Mouse (Mus musculus) cerebellum, adult 8-10 months (tissue): ENCODE data around the gene Elavl2.

Source experiments
- DNase-seq: peaks from one replicate; pipeline ENCODE4 v3.0.0; 2022

Gene Elavl2

GRCm38 (mm10) chr4:91400423-91400822 lies at the start of gene Elavl2:
TSS of gene Elavl2 (minus strand) at chr4:91400785.
- DNase-seq: no peak

DNA sequence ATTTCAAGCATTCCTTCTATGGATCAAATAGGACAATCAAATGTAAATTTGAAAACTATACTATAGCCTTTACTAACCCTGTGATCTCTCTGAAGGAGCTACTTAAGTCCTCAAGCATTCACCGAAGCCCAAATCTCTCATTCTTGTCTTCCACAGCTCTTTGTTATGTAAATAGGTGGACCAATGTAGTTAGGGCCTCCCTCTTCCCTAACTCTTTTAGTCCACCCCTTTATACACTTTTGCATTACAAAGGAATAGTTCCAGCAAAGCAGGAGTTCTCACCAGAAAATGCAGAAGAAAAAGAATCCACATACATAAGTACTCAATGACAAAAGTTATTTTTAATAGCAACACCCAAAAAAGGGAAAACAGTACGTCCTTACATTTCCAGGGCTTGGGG lies 47.3 kb upstream of the Elavl2 start:
- no peak for DNase-seq

DNA sequence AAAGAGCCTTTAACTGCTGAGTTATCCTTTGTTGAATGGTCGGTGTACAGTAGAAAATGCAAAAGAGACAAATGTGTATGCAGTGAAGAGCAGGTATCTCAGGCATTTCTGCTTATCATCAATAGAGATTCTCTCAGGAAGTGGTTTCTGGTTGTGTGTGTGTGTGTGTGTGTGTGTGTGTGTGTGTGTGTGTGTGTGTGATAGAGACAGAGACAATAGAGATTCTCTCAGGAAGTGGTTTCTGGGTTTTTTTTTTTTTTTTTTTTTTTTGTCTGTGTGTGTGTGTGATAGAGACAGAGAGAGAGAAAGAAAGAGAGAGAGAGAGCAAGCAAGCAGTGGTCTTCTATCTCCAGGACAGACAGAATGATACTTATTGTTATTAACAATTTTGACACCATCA lies 15.0 kb upstream of the Elavl2 start:
- no peak for DNase-seq

DNA sequence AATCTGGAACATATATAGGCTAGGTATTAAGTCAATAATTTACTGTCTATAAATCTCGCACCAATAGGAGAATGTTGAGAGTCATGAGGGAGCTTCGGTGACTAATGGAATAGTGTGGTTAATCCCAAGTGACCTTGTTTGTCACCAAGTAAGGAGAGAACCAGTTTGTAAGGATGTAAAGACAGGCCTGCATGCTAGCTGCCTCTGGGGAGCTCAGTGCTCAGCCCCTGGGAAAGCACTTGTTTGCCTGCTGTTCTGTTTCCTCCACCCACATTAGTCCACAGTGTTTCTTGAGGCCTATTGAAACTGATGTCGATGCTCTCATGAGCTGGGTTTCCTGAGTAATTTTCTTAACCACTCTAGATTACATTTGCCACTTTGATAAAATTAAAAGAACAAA lies 4.5 kb upstream of the Elavl2 start:
- no peak for DNase-seq

GRCm38 (mm10) chr4:91399510-91400196 lies 932 bp downstream of the Elavl2 start:
- no peak for DNase-seq

DNA sequence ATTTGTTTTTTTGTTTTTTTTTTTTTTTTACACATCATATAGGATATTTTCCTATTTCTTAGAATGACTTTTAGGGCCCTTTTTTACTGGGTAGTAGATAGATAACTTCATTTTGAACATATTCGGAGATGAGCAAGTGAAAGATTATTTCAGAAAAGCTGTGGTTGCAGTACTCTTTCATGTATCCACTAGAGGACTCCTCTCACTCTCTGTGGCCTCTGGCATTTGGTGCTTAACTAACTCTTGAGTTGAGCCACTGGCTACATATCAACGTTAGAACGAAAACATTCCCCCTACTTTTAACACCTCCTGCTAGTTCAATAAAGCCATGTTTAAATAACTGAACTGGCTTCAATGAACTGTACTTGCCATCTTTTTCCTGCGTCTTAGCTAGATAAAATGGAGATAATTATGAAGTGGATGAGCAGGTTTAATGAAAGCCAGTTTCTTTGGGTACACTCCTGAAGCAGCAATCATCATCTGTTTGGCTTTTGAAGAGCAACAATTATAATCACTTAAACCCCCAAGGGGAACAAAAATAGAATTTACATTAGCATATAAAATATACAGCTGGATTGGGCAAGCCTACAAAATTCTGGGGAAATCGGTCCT lies 8.5 kb downstream of the Elavl2 start:
- no peak for DNase-seq

DNA sequence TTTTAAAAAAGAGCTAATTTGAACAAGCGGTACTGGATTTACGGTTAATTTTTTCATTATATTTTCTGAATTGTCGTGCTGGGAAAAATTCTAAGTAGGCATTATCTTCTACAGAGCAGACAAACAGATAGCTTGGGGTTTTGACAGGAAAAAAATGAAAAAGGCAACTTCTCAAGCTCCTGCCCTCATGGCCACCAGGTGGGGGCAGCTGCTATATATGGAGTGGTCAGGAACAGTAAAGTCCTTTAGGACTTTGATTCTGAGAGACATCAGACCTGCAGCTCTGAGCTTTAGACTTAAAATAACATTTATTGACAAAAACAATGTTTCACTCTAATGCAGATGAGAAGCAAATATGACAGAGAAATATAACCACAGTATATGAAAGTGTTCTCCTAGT lies 12.9 kb downstream of the Elavl2 start:
- no peak for DNase-seq

- DNase-seq: no peak
These were observed 19.4 kb downstream of the Elavl2 start for GRCm38 (mm10) chr4:91381201-91381627.

DNA sequence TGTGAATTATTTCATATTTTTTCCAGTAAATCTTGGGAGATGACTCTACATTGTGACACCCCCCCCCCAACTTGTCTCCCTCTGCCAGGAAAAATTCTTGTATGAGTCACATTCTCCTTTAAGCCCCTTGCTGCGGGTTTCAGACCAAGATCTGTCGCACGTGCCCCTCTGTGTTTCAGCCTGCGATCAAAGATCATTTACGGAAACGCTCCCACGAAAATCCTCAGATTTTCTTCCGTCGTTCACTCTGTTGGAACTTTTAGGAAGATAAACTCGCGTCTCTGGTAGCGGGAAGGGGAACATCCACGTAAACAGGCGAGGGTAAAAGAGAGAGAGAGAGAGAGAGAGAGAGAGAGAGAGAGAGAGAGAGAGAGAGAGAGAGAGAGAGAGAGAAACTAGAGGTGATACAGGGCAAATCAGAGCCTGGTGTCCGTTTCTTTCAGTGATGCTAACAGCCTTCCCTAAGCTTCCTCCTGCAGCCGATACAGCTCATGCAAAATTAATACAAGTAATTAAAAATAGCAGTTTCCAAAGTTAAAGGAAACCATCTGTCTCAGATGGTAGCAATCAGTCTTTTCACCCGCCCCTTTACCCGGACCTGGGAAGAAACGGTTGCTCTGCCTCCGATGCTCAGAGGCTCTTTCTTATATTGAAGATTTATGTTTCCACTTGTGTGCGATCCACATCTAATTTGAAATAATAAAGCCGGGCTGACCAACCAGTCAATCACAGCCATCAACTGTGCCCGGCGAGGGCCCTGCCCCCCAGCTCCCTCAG lies 20.1 kb downstream of the Elavl2 start:
- DNase-seq: no peak

DNA sequence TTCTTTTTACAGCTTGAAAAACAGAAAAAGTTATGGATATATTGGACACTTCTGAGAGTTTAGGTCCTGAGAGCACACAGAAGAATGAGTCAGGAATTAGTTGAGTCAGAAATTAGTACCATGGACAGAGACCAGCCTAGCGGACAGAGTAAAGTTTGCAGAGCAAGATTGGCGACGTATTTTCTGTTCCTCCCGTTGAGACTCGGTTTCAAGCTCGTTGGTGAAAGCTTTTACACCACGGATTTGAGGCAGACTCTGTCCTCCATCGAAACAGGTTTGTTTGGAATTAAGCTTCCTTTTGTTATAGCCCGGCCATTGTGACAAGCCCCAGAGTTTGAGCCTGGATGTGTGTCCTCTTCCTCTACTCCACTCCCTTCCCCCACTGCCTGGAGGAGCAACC lies 21.0 kb downstream of the Elavl2 start:
- no peak for DNase-seq

GRCm38 (mm10) chr4:91376317-91376910 lies 24.2 kb downstream of the Elavl2 start:
- DNase-seq: peak; percentile 96

GRCm38 (mm10) chr4:91375372-91375687 lies 25.3 kb downstream of the Elavl2 start:
- peak; percentile 28 for DNase-seq

GRCm38 (mm10) chr4:91374571-91375371 lies 25.8 kb downstream of the Elavl2 start:
- DNase-seq: peak; percentile 29

DNA sequence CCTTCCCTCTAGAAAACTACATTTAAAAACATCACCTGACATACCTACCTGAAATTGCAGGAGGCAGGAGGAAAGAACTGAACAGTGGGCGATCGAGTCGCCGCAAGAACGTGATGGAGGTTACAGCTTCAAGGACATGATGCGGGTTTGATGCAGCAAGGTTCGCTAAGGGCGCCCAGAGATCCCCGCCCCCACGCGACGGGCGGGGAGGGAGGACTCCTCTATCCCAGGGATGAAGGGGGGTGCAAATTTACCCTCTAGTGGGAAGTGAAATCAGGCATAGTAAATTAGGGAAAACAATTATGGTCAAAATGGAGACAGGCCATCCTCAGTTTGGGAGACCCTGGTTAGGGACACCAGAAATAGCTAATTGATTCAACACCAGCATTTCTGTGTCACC lies 27.7 kb downstream of the Elavl2 start:
- DNase-seq: no peak

DNA sequence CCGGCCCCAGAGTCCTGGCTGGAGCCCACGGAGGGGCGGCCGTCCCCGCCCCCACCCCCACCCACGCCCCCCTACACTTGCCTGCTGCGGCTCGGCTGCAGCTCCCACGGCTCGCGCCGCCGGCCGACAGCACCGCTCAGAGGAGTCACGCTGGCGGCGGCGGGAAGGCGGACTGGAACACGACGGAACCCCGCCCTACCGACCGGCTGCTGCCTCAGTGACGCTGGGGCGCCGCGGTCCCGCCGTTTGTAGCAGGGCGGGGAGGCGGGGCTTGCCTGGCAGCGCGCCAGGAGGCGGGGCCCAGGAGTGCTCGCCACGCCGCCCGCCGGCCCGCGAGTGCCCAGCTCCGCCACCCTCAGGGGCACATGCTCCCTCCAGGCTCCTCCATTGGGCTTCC lies 28.8 kb downstream of the Elavl2 start:
- peak; percentile 70 for DNase-seq

- peak; percentile 41 for DNase-seq
These were observed 29.3 kb downstream of the Elavl2 start for GRCm38 (mm10) chr4:91371131-91371818.

- DNase-seq: no peak
These were observed 35.3 kb downstream of the Elavl2 start for GRCm38 (mm10) chr4:91365276-91365675.

DNA sequence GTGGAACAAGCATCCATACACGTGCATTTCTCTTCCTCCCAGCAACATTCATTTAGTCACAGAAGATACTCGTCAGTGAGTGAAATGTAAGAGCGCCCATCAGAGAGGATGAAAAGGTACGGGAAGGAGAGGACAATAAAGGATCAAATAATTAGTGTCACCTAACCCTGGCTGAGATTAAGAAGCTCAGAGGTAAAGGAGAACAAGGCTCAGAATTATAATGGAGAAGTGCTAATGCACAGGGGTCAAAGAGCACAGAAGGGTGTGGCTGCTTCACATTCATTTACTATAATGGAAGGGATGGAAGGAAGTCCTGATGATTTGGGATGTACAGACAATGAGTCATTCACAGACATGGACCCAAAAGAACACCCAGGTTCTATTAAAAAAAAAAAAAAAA lies 36.6 kb downstream of the Elavl2 start:
- DNase-seq: no peak

- DNase-seq: no peak
These were observed 38.1 kb downstream of the Elavl2 start for GRCm38 (mm10) chr4:91362520-91362919.

- no peak for DNase-seq
These were observed 47.4 kb downstream of the Elavl2 start for GRCm38 (mm10) chr4:91353138-91353537.

GRCm38 (mm10) chr4:91349579-91349978 lies 51.0 kb downstream of the Elavl2 start:
- no peak for DNase-seq

DNA sequence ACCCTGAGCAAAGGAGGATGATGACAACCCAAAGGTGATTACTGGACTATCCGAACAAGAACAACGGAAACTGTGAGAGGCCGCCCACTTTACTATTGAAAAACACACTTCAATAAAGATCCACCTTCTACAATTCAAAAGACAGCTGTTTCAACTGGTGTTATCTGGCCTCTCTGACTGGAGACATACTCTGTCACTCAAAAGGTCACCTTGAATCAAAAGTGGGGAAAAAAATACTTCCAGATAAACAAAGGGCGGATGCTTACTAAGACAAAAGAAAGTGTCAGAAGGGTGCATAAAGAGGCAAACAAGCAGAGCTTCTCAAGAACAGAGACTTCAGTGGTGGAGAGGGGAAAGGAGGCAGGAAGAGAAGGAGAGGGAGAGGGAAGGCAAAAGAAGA lies 66.4 kb downstream of the Elavl2 start:
- no peak for DNase-seq
